Mouse (Mus musculus) c-Kit-positive CD71-negative TER-119-negative erythroid progenitor cells, embryonic 14.5 days (primary cell): ENCODE results near the gene Gm20814.
"Not testable (repeated sequence)": the region's sequence is repeated elsewhere in the genome, so short reads cannot be mapped to it uniquely, and the experiment has no call there.

ENCODE experiments used
- DNase-seq: peaks from one replicate; pipeline ENCODE4 v3.0.0-alpha.2; 2013; ENCODE audit warnings: low read depth

Gene Gm20814

GRCm38 (mm10) chrY:75195556-75195955 is at the start of gene Gm20814:
Gm20814 (plus strand) TSS chrY:75195856.
- DNase-seq = not testable (repeated sequence)
